Mouse (Mus musculus): ENCODE measurements around the gene Osbpl11. TPM values are rescaled to one million over a fixed set of nuclear protein-coding genes. Genes with fewer than 3 reads are reported as not detected.
"Not testable (repeated sequence)": the region's sequence is repeated elsewhere in the genome, so short reads cannot be mapped to it uniquely, and the experiment has no call there.

The Osbpl11 gene
- 40.1 and 42.8 TPM in 2 replicates for total RNA-seq (2021)
- long read RNA-seq, full-length matches to known transcripts: 35 of 49 reads
- long read RNA-seq, partial matches to known transcripts: 9 of 49 reads
- long read RNA-seq, other reads (novel, unspliced or antisense): 5 of 49 reads

GRCm38 (mm10) chr16:33184901-33185260 lies at the start of gene Osbpl11:
TSS of gene Osbpl11 (plus strand) at chr16:33185071.
- peak; percentile 97 for DNase-seq

GRCm38 (mm10) chr16:33135167-33135566 lies 49.7 kb upstream of the Osbpl11 start:
- no peak for DNase-seq

GRCm38 (mm10) chr16:33139061-33139460 lies 45.8 kb upstream of the Osbpl11 start:
- not testable (repeated sequence) for DNase-seq

- DNase-seq: no peak
Observed at GRCm38 (mm10) chr16:33141758-33142280, 43.1 kb upstream of the Osbpl11 start.

- no peak for DNase-seq
Observed at GRCm38 (mm10) chr16:33143452-33143851, 41.4 kb upstream of the Osbpl11 start.

GRCm38 (mm10) chr16:33146185-33146584 lies 38.7 kb upstream of the Osbpl11 start:
- no peak for DNase-seq

- no peak for DNase-seq
Observed at GRCm38 (mm10) chr16:33148135-33148534, 36.7 kb upstream of the Osbpl11 start.

- not testable (repeated sequence) for DNase-seq
Observed at GRCm38 (mm10) chr16:33150875-33151274, 34.0 kb upstream of the Osbpl11 start.

- DNase-seq: no peak
Observed at GRCm38 (mm10) chr16:33151558-33151957, 33.3 kb upstream of the Osbpl11 start.

- no peak for DNase-seq
Observed at GRCm38 (mm10) chr16:33154992-33155391, 29.9 kb upstream of the Osbpl11 start.

GRCm38 (mm10) chr16:33158006-33158405 lies 26.9 kb upstream of the Osbpl11 start:
- no peak for DNase-seq

GRCm38 (mm10) chr16:33158590-33159071 lies 26.2 kb upstream of the Osbpl11 start:
- no peak for DNase-seq

GRCm38 (mm10) chr16:33159363-33159762 lies 25.5 kb upstream of the Osbpl11 start:
- DNase-seq: no peak

GRCm38 (mm10) chr16:33163330-33164090 lies 21.4 kb upstream of the Osbpl11 start:
- peak; percentile 84 for DNase-seq

- not testable (repeated sequence) for DNase-seq
Observed at GRCm38 (mm10) chr16:33166284-33166683, 18.6 kb upstream of the Osbpl11 start.

GRCm38 (mm10) chr16:33167537-33167936 lies 17.3 kb upstream of the Osbpl11 start:
- no peak for DNase-seq

GRCm38 (mm10) chr16:33169471-33170034 lies 15.3 kb upstream of the Osbpl11 start:
- no peak for DNase-seq

- no peak for DNase-seq
Observed at GRCm38 (mm10) chr16:33170716-33171587, 13.9 kb upstream of the Osbpl11 start.

- DNase-seq: no peak
Observed at GRCm38 (mm10) chr16:33171800-33172199, 13.1 kb upstream of the Osbpl11 start.

GRCm38 (mm10) chr16:33173151-33173550 lies 11.7 kb upstream of the Osbpl11 start:
- no peak for DNase-seq

- no peak for DNase-seq
Observed at GRCm38 (mm10) chr16:33174695-33175094, 10.2 kb upstream of the Osbpl11 start.

GRCm38 (mm10) chr16:33176831-33177230 lies 8.0 kb upstream of the Osbpl11 start:
- DNase-seq: not testable (repeated sequence)
